Mouse (Mus musculus) frontal cortex, postnatal 36 days (tissue): ENCODE data around the gene Twist2.

ENCODE experiments used
- DNase-seq, 2 experiments: peaks; one replicate each; pipeline ENCODE4 v3.0.0; 2022; ENCODE audit warnings: low spot score in 2 of 2

Gene Twist2

DNA sequence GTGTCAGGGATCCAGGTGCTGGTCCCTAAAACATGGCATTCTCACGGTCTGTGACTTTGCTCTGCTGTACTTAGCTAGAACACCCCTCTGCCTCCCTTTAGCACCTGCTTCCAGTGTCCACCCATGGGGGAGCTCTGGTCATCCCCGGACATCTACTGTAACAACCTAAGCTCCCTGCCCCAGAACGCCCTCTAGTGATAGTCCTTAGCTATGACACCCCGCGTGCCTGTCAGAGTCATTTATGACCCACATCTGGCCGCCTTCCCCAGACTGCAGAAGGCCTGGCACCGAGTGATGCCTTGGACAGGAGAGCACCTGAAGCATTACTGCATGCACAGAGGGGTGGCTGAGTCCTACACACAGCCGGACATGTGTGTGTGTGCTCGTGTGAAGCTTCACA lies 18.0 kb downstream of the Twist2 start:
- DNase-seq: no peak

- no peak for DNase-seq
Measured at GRCm38 (mm10) chr1:91820531-91820930, 19.3 kb downstream of the Twist2 start.

DNA sequence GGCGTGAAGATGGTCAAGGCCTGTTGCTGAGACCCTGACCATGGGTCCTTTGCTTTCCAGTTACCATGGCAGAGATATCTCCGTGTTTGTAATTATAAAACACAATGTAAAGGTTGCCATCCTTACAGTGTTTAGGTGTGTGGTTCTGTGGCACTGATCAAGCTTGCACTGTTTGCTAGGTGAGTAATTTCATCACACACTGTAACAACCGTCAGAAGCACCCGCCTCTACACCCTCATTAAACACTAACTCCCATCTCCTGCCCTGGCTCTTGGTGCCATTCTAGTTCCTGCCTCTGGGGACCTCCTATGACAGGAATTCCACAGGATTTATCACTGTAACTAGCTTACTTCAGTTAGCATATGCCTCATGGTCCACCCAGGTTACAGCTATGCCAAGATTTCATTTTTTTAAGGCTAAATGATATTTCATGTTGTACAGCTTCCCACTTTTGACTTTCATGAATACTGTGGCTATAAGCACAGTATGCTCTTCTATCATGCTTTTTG lies 21.1 kb downstream of the Twist2 start:
- DNase-seq: no peak

- no peak for DNase-seq
Measured at GRCm38 (mm10) chr1:91823530-91823929, 22.3 kb downstream of the Twist2 start.

- no peak for DNase-seq
Measured at GRCm38 (mm10) chr1:91823951-91824350, 22.7 kb downstream of the Twist2 start.

GRCm38 (mm10) chr1:91825261-91825660 lies 24.0 kb downstream of the Twist2 start:
- no peak for DNase-seq

DNA sequence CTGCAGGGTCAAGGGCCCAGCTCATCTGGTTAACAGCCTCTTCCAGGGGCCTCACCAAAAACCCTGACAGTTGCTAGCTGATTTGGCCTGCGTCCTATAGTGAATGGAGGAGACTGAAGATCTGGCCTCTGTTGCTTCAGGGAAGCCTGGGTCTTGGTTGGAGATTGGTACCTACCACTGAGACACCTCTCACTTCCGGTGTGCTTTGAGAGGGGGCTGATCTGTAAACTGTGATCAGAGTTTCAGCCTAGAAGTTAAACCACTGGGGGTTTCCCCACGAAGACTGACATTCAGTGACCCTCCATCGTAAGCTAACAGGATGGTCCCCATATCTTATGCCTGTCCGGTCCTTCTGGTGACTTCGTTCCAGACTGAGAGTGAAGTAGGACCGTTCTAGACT lies 30.7 kb downstream of the Twist2 start:
- DNase-seq: no peak

DNA sequence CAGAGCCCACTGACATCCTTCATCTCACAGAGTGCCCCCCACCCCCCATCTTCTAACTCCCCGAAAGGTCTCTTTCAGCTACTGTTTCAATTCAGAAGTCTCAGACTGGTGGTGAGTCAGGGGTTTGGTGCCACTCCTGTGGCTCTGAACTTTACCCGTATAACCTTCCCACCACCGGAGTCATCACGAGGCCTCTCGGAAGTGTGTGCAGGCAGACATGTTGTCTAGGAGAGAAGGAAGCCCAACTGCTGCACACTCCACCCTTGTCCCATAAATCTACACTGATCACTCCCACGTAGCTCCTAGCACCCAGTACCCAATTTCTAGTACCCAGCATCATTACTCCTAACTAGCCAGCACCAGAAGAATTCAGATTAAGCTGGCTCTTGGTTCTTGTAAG lies 38.3 kb downstream of the Twist2 start:
- no peak for DNase-seq

- DNase-seq: peak in 1 of 2 experiments; percentile 41
Measured at GRCm38 (mm10) chr1:91839979-91840378, 38.7 kb downstream of the Twist2 start.

DNA sequence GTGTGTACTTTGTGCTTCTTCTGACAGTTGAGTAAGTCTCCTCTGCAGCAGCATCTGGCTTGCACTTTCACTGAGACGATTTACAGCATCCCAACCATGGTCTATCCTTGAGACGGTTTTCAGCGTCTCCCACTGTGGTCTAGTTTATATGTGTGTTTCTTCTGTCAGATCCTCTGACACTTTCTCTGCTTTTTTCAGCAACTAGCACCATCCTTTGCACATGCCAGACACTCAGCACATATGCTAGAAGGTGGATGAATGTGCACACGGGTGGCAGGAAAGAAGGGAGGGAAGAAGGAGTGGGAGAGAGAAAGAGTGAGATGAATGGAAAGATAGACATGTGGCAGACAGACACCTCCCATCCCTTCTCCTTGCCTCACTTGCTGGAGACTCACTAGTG lies 43.0 kb downstream of the Twist2 start:
- DNase-seq: peak in 1 of 2 experiments; percentile 48

DNA sequence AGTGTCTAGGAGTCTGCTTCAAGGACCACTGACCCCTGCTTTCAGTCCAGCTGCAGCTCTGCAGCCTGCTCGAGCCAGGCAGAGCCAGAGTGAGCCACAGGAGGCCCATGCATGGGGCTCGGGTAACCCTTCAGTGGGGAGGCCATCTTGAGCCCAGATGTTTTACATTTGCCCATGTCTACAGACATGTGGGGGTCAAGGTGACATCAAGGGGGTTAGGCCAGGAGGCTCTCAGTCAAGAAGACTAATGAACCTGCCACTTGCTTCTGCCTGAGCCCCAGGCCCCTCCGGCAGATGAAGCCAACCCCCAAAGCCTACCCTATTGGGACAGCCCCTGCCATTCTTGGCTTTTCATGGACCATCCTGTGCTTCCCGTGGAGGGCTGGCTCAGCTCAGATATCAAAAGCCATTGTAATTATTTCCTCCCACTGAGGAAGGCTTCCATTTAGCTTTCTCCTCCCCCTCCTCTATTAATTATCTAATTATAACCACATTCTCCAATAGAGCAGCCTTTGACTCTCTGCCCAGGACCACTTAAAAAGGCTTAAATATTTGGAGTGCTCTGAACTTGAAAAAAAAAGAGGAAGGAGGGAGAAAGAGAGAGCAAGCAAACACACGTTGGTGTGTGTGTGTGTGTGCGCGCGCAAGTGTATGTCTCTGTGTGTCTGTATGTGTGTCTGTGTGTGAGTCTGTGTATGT lies 43.6 kb downstream of the Twist2 start:
- no peak for DNase-seq

DNA sequence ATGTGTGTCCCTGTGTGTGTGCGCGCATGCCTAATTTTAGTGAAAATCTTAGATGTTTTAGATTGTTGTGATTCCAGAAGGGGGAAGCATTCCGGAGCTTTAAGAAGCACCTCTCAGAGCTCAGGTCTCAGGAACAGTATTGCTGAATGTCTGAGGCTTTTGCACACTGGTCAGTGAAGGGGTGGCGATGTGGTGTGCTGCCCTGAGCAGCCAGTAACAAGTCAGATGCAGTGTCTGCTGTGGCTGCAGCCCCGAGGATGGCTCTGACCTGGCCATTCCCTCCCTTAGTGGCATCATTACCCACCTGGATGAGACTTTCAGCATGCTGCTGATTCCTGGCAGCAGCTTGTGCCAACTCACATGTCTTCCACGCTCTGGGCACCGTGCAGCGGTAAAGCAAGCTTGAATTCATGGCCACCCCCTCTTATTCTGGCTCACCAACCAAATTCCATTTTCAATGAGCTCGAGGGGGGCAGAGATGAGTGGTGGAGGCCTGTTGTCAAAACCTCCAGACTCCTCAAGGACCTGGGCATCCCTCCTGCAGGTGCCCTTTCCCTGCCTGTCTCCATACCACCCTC lies 44.2 kb downstream of the Twist2 start:
- peak in 1 of 2 experiments; percentile 19 for DNase-seq

- no peak for DNase-seq
Measured at GRCm38 (mm10) chr1:91851300-91851699, 50.0 kb downstream of the Twist2 start.

GRCm38 (mm10) chr1:91856771-91857664 lies 55.8 kb downstream of the Twist2 start:
- no peak for DNase-seq

- DNase-seq: no peak
Measured at GRCm38 (mm10) chr1:91858101-91858790, 57.0 kb downstream of the Twist2 start.

- no peak for DNase-seq
Measured at GRCm38 (mm10) chr1:91858901-91859300, 57.6 kb downstream of the Twist2 start.

GRCm38 (mm10) chr1:91861511-91861910 lies 60.2 kb downstream of the Twist2 start:
- no peak for DNase-seq

GRCm38 (mm10) chr1:91866001-91866400 lies 64.7 kb downstream of the Twist2 start:
- no peak for DNase-seq

DNA sequence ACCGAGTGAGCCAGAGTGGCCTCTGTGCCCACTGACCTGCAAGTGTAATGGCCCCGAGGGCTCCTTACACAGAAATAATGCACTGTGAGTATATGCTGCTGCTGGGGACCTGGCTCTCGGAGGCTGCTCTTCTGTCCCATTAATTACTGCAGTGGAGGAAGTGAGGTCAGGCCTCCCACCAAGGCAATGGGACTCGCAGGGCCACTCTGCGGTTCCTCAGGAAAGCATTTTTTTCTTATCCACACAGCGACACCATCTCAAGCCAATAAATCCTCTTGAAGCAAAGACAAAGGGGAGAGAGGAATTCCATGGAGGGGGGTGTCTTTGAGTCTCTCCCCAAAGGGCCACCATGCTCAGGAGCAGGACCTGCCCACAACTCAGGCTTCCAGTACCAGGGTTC lies 69.8 kb downstream of the Twist2 start:
- no peak for DNase-seq

DNA sequence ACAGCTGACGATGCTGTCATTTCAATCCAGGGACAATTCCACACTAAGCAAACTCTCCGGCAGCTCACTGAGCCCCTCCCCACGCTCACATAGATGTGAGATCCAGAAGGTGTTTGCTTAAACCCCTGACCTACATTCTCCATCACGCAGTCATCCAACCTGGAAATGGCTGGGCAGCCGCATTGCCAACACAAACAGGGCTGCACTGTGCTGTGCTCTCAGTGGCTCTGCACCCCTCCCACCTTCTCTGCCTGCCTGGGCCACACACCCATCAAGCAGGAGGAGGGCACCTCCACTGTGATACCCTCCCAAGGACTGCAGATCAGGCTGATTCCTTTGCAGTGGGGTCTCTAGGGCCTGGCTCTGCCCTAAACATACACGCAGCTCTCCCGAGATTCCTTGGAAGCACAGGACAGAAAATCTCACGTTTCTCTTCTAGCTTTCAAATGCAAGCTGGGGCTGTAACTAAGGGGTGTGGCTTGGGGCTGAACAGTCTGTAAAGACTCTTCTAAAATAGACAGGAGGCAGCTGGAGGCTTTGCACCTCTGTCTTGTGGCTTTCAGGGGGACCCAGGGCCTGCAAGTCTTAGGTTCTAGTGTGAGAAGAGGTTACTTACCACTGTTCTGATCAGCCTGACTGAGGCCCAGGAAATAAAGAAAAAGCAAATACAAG lies 71.3 kb downstream of the Twist2 start:
- peak in 1 of 2 experiments; percentile 26 for DNase-seq

DNA sequence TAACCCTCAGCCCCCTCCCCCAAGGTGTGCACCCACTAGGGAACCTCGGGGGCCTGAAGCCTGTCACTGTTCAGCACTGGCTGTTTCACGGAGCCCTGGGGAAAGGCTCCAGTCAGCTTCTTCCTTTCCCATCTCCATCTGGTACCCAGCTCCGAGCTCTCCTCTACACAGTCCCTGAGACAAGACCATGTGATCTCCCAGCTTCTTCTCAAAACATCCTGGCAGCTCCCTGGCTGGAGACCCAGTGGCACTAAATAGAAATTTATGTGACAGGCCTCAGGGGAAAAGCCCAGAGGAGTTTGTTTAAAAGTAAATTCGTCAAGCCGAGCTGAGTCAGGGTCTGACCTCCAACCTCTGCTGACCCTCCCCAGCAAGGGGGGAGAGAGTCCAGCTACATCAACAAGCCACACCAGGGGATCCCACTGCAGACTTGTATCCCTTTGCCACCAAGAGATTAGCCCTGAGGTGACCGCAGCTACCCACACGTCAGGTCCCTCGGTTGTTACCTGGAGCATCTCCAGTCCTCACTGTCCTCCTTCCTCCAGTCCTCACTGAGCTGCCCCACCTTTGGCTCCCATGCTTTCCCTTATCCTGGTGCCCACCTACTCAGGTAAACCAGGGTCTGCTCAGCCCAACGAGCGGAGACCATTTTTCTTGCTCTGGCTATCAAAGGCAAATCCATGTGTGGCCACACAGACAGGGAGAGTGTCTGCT lies 72.5 kb downstream of the Twist2 start:
- no peak for DNase-seq
